Mouse (Mus musculus) lung, embryonic 14.5 days (tissue): ENCODE measurements around the gene Camk1d. TPM values are rescaled to one million over a fixed set of nuclear protein-coding genes. Genes with fewer than 3 reads are reported as not detected.

Source experiments
- ATAC-seq: fragments of 200-750 bp; cut with Nextera tagmentation; 2 replicates; pipeline ENCODE4 v1.8.0; 2017; ENCODE audit warnings: mild to moderate bottlenecking, moderate TSS enrichment, moderate library complexity; ENCODE audit not compliant: insufficient read depth
- DNase-seq: peaks from one replicate; pipeline ENCODE4 v3.0.0-alpha.2; 2015
- H3K27ac ChIP-seq: fragments of 300-500 bp; sonication (generic); 2 replicates; pipeline ENCODE4 v1.5.1; 2014; ENCODE audit warnings: low read depth, mild to moderate bottlenecking, moderate library complexity
- H3K27me3 ChIP-seq: fragments of 300-500 bp; sonication (generic); 2 replicates; pipeline ENCODE4 v1.6.1; 2014; ENCODE audit warnings: low read length, control low read depth; ENCODE audit not compliant: insufficient read depth
- H3K36me3 ChIP-seq: fragments of 300-500 bp; sonication (generic); 2 replicates; pipeline ENCODE4 v1.6.1; 2014; ENCODE audit warnings: control low read depth; ENCODE audit not compliant: insufficient read depth
- H3K4me1 ChIP-seq: fragments of 300-500 bp; sonication (generic); 2 replicates; pipeline ENCODE4 v1.6.1; 2014; ENCODE audit warnings: antibody characterized with exemption, control low read depth; ENCODE audit not compliant: insufficient read depth
- H3K4me2 ChIP-seq: fragments of 300-500 bp; sonication (generic); 2 replicates; pipeline ENCODE4 v1.6.1; 2014; ENCODE audit warnings: mild to moderate bottlenecking
- H3K4me3 ChIP-seq: fragments of 300-500 bp; sonication (generic); 2 replicates; pipeline ENCODE4 v1.5.1; 2014; ENCODE audit warnings: low read depth, low read length
- H3K9ac ChIP-seq: fragments of 300-500 bp; sonication (generic); 2 replicates; pipeline ENCODE4 v1.6.1; 2014
- H3K9me3 ChIP-seq: fragments of 300-500 bp; sonication (generic); 2 replicates; pipeline ENCODE4 v1.6.1; 2016; ENCODE audit warnings: low read depth, low read length, control low read depth
- CTCF ChIP-seq: IDR thresholded peaks from 2 replicates; pipeline ENCODE4 v1.5.1; 2016; ENCODE audit warnings: antibody characterized with exemption, low read depth
- WGBS: fragments of 180-500 bp; shearing (Covaris S2); extraction: QIAGEN DNeasy Blood & Tissue Kit; methylation state at CpG from one replicate; pipeline ENCODE4 v1.1.7; 2014; 5-methylcytosine and 5-hydroxymethylcytosine counted together
- polyA plus RNA-seq: library from polyadenylated mRNA; unstranded; fragments of >200 nt; fragmentation: Nextera tagmentation; extraction: Ambion mirVana; gene quantifications from 2 replicates; pipeline ENCODE4 v1.2.1, GENCODE M21; 2014

The Camk1d gene
- polyA plus RNA-seq, 1 experiment from 2014 or later, result 2.9 TPM

- no peak overlapping the region for H3K9ac ChIP-seq
- no peaks in the 10 kb centered on the region for H3K9me3 ChIP-seq
- no peak overlapping the region for H3K4me3 ChIP-seq
- no peaks in the 10 kb centered on the region for H3K4me1 ChIP-seq
- no peak overlapping the region for H3K4me2 ChIP-seq
- no peak overlapping the region for H3K27ac ChIP-seq
- no peaks in the 10 kb centered on the region for H3K36me3 ChIP-seq
- ATAC-seq (no peak), DNase-seq (no peak)
- no peaks in the 10 kb centered on the region for H3K27me3 ChIP-seq
- 80% methylated on average over 5 of the region's 5 CpGs for WGBS
- no peak for TF ChIP-seq CTCF
Measured at GRCm38 (mm10) chr2:5589163-5589562, 125.2 kb downstream of the Camk1d start.

DNA sequence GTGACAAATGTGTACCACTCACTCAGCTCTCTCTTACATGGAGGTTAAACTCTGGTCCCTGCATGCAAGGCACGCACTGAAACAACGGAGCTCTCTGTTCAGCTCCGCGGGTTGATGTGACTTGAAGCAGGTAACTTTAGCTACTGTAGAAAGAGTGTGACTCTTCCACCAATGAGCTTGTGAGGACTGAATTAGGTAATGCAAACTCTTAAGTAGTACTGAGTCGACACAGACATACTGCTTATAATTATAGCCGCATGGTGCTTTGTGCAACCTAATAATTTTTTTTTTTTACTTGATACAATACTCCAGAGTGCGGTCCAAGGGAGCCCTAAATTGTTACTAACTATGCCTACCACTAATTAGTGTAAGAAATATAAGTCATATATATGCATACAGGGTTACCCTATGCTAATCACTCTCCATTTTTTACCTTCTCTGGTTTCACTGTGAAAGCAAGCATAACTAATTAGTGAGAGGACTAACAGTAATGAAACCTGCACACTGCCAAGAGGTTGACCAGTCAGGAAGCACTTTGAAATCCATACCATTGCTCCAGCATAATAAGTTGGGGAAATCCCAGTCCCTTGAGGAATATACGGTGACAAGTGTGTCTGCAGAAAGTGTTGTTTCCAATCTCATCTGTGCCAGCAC is 125.9 kb downstream of the Camk1d start:
- H3K36me3 ChIP-seq, result no peaks in the 10 kb centered on the region
- no peak overlapping the region for H3K4me3 ChIP-seq
- DNase-seq (no peak), ATAC-seq (no peak)
- no peaks in the 10 kb centered on the region for H3K4me1 ChIP-seq
- no peak for TF ChIP-seq CTCF
- 83% methylated on average over 8 of the region's 8 CpGs for WGBS
- no peak overlapping the region for H3K9ac ChIP-seq
- H3K4me2 ChIP-seq, result no peak overlapping the region
- no peak overlapping the region for H3K27ac ChIP-seq
- no peaks in the 10 kb centered on the region for H3K27me3 ChIP-seq
- no peaks in the 10 kb centered on the region for H3K9me3 ChIP-seq

DNA sequence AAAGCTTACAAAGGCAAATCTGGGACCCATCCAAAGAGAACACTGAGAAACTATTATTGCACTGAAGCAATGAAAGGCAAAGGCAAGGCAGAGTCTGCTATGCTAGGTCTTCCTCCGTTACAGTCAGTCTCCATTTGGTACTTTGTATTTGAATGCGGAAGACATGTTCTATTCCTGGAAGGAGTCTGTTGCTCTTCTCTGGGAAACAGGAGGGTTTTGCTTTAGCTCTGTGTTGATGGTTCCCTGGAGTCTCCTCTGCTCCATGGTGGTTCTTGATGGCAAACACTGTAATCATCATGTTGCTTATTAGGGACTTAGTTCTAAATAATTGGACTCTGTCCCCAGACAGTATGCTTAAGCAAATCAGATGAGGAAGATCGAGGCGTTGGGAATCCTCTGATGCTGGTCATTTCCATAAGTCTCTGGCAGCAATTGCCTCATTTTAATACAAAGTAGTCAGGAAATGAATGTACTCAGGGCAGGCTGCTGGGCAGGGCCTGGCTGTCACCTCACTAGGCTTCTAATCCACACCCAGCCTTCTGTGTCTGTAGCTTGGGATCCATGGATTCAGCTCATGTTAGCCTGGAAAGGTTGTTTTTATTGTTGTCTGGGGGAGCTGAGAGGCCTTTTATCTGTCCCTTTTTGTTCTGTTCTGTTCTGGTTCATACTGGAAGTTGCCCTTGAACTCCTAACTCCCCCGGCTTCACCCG is 129.8 kb downstream of the Camk1d start:
- Histone ChIP-seq H3K9ac (no peak overlapping the region), H3K4me1 (no peaks in the 10 kb centered on the region), H3K36me3 (no peaks in the 10 kb centered on the region), H3K4me3 (no peak overlapping the region), H3K4me2 (no peak overlapping the region), H3K27me3 (no peaks in the 10 kb centered on the region), H3K27ac (no peak overlapping the region), H3K9me3 (no peaks in the 10 kb centered on the region)
- no peak for ATAC-seq
- WGBS, result 87% methylated on average over 6 of the region's 6 CpGs
- TF ChIP-seq CTCF, result no peak
- DNase-seq, result no peak

- H3K9me3 ChIP-seq, result no peaks in the 10 kb centered on the region
Measured at GRCm38 (mm10) chr2:5579391-5579790, 134.9 kb downstream of the Camk1d start.

GRCm38 (mm10) chr2:5577399-5578129 is 136.8 kb downstream of the Camk1d start:
- H3K9ac ChIP-seq, result no peak overlapping the region
- H3K4me1 ChIP-seq, result 0 out of 2 replicates have a peak, but pooled peaks cover 3% of the 10 kb centered on the region
- H3K27ac ChIP-seq, result peak overlapping the region; percentile 69; the same call in 1 of the 2 replicates
- no peak overlapping the region for H3K4me3 ChIP-seq
- no peaks in the 10 kb centered on the region for H3K9me3 ChIP-seq
- 51% methylated on average over 9 of the region's 9 CpGs for WGBS
- ATAC-seq (peak; percentile 83), DNase-seq (peak; percentile 89)
- no peaks in the 10 kb centered on the region for H3K36me3 ChIP-seq
- TF ChIP-seq CTCF, result no peak
- no peaks in the 10 kb centered on the region for H3K27me3 ChIP-seq
- H3K4me2 ChIP-seq, result no peak overlapping the region

More at GRCm38 (mm10) chr2:5579391-5579790, 134.9 kb downstream of the Camk1d start:
- DNase-seq (peak; percentile 43), ATAC-seq (no peak)
- WGBS, result 56% methylated on average over 4 of the region's 4 CpGs
- no peak overlapping the region for H3K4me3 ChIP-seq
- no peaks in the 10 kb centered on the region for H3K27me3 ChIP-seq
- no peaks in the 10 kb centered on the region for H3K36me3 ChIP-seq
- TF ChIP-seq CTCF, result no peak
- H3K27ac ChIP-seq, result no peak overlapping the region
- no peak overlapping the region for H3K9ac ChIP-seq
- H3K4me2 ChIP-seq, result no peak overlapping the region
- 0 out of 2 replicates have a peak, but pooled peaks cover 3% of the 10 kb centered on the region for H3K4me1 ChIP-seq

GRCm38 (mm10) chr2:5572314-5573006 is 141.9 kb downstream of the Camk1d start:
- no peaks in the 10 kb centered on the region for H3K9me3 ChIP-seq
- 0 out of 2 replicates have a peak, but pooled peaks cover 3% of the 10 kb centered on the region for H3K4me1 ChIP-seq
- H3K27ac ChIP-seq, result no peak overlapping the region
- ATAC-seq, result no peak
- no peak overlapping the region for H3K4me3 ChIP-seq
- peak; percentile 11 for DNase-seq
- no peak for TF ChIP-seq CTCF
- 77% methylated on average over 10 of the region's 10 CpGs for WGBS
- no peak overlapping the region for H3K4me2 ChIP-seq
- H3K9ac ChIP-seq, result no peak overlapping the region
- H3K27me3 ChIP-seq, result no peaks in the 10 kb centered on the region
- H3K36me3 ChIP-seq, result no peaks in the 10 kb centered on the region
